Mouse (Mus musculus) right cerebral cortex, postnatal 36 days (tissue): ENCODE data around the gene Odf4.

Experiments
- DNase-seq, 2 experiments: peaks; one replicate each; pipeline ENCODE4 v3.0.0; 2022; ENCODE audit warnings: low spot score in 2 of 2, mixed read lengths in 1 of 2

Odf4 gene

GRCm38 (mm10) chr11:68902823-68903222 is 24.1 kb downstream of the Odf4 start:
- no peak for DNase-seq

- no peak for DNase-seq
Measured at GRCm38 (mm10) chr11:68902367-68902766, 24.5 kb downstream of the Odf4 start.

- DNase-seq, result no peak
Measured at GRCm38 (mm10) chr11:68902047-68902364, 24.9 kb downstream of the Odf4 start.

GRCm38 (mm10) chr11:68901351-68902046 is 25.4 kb downstream of the Odf4 start, which contains the start of gene Rpl26:
TSS of gene Rpl26 (plus strand) at chr11:68901583.
- DNase-seq, result peak; percentile 97 to 98

GRCm38 (mm10) chr11:68900519-68901350 is 26.1 kb downstream of the Odf4 start:
- DNase-seq, result no peak

GRCm38 (mm10) chr11:68899815-68900214 is 27.1 kb downstream of the Odf4 start:
- no peak for DNase-seq

- DNase-seq, result no peak
Measured at GRCm38 (mm10) chr11:68898790-68899189, 28.1 kb downstream of the Odf4 start.

GRCm38 (mm10) chr11:68897838-68898237 is 29.0 kb downstream of the Odf4 start:
- DNase-seq, result no peak

- no peak for DNase-seq
Measured at GRCm38 (mm10) chr11:68897120-68897519, 29.8 kb downstream of the Odf4 start.

- DNase-seq, result no peak
Measured at GRCm38 (mm10) chr11:68896247-68896646, 30.6 kb downstream of the Odf4 start.

GRCm38 (mm10) chr11:68893911-68894464 is 32.9 kb downstream of the Odf4 start:
- no peak for DNase-seq

GRCm38 (mm10) chr11:68892233-68892832 is 34.5 kb downstream of the Odf4 start:
- DNase-seq, result no peak

GRCm38 (mm10) chr11:68891823-68892222 is 35.1 kb downstream of the Odf4 start:
- no peak for DNase-seq

GRCm38 (mm10) chr11:68890625-68891024 is 36.3 kb downstream of the Odf4 start:
- no peak for DNase-seq

GRCm38 (mm10) chr11:68888653-68889052 is 38.2 kb downstream of the Odf4 start:
- no peak for DNase-seq

- no peak for DNase-seq
Measured at GRCm38 (mm10) chr11:68888253-68888652, 38.6 kb downstream of the Odf4 start, which contains the start of gene Rnf222. TSS of gene Rnf222 (plus strand) at chr11:68888553.

- DNase-seq, result no peak
Measured at GRCm38 (mm10) chr11:68886091-68886490, 40.8 kb downstream of the Odf4 start.

- no peak for DNase-seq
Measured at GRCm38 (mm10) chr11:68884368-68884767, 42.5 kb downstream of the Odf4 start.

GRCm38 (mm10) chr11:68883843-68884242 is 43.0 kb downstream of the Odf4 start:
- DNase-seq, result no peak

GRCm38 (mm10) chr11:68882107-68882506 is 44.8 kb downstream of the Odf4 start:
- no peak for DNase-seq

- DNase-seq, result no peak
Measured at GRCm38 (mm10) chr11:68878811-68879210, 48.1 kb downstream of the Odf4 start.

- no peak for DNase-seq
Measured at GRCm38 (mm10) chr11:68874841-68875240, 52.0 kb downstream of the Odf4 start.
